Mouse (Mus musculus) adrenal gland, postnatal 10 days (tissue): ENCODE results near the gene Btrc. TPM values are rescaled to one million over a fixed set of nuclear protein-coding genes. Genes with fewer than 3 reads are reported as not detected.
A peak's percentile ranks its signal among the peaks of the same experiment; 100 is the strongest.

Source experiments
- DNase-seq: peaks from one replicate; pipeline ENCODE4 v3.0.0; 2021; ENCODE audit warnings: mixed read lengths
- total RNA-seq, 2 experiments: library from RNA; stranded (reverse); gene quantifications; 2 replicates each; pipeline ENCODE4 v1.2.3; 2021

The Btrc gene
- total RNA-seq, 2 experiments from 2014 or later, result 26.4 to 33.3 TPM

DNA sequence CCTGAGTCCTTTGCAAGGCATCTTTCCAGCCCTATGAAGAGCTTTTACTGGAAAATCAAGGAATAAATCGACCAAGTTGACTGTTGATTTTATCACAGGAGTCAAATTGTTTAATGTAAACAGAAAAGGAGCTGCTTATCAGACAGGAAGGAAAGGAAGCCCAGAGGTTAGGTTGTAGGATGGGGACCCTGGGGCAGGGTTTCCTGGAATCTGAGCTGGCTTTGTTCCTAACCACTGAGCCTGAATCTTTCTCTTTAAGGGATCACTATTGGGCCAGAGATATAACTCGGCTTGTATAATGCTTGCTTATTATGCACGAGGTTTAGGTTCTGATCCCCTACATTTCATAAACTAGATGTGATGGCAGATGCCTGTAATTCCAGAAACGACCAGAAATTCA lies 64.6 kb downstream of the Btrc start:
- no peak for DNase-seq

DNA sequence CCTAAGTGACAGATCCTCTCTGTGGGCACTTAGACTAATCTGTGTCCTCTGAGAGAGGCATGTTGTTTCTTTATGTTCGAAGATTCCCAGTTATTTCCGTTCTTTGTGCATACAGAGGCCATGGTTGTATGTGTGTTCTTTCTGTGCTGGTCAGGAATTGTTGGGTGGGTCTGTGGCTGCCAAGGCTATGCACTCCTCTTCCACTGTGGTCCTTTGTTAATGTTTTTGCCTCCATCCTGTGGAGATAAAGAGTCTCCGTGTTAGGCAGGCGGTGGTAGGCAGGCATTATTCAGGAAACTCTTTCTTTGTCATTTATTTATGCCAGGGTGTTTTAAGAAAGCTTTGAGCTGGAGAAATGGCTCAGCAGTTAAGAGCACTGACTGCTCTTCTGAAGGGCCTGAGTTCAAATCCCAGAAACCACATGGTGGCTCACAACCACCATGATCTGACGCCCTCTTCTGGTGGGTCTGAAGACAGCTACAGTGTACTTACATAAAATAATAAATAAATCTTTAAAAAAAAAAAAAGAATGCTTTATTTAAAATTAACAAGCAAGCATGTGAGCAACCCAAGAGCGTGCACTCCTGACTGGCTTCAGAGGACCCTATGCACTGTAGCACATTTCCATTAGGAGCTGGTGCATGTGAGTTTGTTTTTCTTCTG lies 67.6 kb downstream of the Btrc start:
- no peak for DNase-seq

DNA sequence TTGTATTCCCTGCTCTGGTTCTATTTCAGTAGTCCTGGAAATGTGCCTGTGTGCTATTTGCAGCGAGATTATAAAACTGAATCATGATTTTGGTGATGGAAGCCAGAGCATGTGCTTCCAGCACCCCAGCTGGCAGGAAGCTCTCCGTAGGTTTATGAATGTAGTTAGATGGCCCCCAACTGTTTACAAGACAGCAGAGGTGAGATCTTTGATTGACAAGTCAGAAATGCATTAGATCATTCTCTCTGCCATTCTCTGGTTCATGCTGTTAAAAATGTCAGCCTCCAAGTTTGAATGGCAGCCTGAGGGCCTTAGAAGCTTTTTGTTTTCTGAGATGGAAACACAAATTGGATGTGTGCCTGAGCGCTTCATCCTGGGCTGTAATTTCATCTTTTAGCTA lies 68.8 kb downstream of the Btrc start:
- DNase-seq, result no peak

DNA sequence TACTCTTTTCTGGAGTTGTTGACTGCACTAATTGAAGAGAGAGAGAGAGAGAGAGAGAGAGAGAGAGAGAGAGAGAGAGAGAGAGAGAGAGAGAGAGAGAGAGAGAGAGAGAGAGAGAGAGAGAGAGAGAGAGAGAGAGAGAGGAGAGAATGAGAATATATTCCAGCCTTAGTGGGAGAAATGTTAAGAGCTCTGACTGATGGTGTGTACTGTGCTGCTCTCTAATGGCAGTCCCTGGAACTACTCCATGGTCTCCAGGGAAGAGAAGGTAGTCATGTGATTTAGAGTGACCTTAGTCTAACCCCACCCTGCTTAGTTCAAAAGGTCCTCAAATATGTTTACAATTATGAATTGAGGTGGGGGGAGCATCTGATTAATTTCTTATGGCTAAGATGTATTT lies 72.5 kb downstream of the Btrc start:
- peak; percentile 72 for DNase-seq

DNA sequence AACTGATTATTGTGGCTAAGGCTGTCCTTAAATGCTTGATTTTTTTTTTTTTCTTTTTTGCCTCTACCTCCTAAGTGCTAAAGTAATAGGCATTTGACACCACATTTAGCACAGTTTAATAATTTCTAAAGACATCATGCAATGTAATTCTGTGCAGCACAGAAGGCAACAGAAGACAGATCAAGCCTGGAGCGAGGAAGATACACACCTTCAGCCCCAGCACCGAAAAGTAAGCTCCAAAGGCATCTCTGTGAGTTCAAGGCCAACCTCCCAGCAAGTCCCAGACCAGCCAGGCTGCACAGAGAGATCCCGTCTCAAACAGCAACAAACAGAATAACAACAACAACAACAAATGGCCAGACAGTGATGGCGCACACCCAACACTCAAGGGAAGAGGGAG lies 73.6 kb downstream of the Btrc start:
- no peak for DNase-seq

DNA sequence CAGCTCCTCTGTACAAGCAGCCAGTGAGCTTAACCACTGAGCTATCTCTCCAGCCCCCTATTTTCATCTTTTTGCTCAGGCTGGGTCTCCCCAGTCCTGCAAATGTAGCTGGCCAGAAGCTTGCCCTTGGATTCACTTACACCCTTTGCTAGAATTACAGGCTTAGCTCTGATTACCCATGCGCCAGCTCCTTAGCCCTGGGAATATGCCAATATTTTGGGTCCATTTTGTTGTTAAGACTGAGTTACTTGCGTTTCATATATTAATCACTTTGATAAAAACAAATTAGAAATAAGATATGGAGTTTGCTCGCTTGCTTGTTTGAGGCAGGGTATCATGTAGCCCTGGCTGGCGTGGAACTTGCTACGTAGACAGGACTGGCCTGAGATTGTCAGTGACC lies 74.7 kb downstream of the Btrc start:
- DNase-seq, result no peak

DNA sequence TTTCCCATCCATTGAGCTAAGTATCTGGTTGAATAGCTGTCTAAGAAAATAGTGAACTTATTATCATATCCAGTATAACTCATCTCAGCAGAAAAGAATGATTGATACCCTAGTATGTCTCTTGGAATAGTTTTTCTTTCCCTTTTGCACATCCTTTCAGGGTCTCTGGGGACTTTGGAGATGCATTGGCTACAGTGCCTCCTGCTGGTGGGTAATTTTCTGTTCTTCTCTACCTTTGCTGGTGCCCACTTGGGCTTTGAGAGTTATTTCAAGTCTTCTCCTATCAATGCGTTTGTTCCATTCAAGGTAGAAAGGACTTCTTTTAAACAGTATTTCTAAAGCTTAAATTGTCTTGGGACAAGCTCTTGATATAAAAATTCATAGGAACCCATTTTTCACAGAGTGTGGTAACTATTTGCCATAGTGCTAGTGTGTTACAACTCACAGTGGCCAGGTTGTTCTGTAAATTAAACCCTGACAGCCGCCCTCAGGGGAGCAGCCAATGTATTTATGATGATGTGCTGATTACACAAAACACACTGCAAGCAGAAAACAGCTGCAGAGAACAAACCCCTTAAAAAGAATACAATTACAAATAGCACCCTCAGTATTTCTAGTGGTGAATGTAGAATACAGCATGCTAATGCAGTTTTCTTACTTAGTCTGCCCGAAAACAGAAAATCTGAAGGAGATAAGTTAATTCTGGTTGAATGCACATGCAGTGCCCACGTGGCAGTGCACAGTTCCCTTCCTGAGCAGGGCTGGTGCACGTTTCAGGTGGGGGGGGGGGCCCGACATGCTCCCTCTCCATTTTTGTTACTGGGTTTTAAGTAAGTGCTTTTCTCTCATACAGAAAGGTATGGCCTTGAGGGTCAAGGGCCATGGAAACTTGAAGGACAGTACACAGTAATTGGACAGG lies 75.7 kb downstream of the Btrc start:
- no peak for DNase-seq

DNA sequence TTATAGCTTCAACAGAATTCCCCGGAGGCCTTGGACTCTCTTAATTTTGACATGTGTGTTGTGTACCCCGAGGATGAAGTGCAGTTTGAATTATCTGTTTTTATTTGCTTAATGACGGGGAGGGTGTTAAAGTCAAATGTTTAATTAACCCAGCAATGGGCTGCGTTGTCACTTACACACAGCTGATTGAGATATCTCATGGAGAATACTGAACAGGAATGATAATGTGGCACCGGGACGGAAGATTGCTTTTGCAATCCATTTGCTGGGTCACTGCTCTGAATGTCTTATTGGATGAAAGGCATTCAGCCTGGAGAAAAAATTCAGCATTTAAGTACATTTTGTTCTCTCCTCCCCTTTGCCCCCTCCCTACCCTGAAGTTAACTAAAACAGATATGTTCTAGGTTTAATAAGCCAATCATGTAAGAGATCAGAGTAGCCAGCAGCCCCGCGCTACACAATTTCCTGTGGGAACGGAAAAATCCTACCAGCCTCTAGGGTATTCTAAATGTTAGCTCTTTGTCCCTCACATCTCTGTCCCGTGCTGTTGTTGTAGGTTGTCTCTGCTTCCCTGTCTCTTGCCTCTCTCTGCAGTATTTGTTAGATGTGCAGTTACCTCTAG lies 77.1 kb downstream of the Btrc start:
- no peak for DNase-seq

DNA sequence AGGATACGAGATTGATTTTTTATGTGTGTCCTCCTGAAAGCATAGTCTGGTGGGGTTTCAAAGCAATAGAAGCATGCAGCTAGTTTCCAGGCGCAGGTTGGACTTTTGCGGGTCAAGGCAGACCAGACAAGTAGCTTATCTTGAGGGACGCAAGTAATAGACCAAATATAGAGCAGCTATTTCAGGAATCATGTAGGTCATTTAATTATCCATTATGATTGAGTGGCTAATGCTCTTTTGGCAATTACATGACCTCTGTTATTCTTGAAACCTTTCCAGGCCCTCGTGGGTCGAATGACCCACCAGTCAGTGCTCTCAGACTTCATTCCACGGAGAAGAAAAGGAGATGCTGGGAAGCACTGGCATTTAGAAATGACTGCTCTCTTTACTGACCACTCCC lies 78.2 kb downstream of the Btrc start:
- DNase-seq, result no peak

DNA sequence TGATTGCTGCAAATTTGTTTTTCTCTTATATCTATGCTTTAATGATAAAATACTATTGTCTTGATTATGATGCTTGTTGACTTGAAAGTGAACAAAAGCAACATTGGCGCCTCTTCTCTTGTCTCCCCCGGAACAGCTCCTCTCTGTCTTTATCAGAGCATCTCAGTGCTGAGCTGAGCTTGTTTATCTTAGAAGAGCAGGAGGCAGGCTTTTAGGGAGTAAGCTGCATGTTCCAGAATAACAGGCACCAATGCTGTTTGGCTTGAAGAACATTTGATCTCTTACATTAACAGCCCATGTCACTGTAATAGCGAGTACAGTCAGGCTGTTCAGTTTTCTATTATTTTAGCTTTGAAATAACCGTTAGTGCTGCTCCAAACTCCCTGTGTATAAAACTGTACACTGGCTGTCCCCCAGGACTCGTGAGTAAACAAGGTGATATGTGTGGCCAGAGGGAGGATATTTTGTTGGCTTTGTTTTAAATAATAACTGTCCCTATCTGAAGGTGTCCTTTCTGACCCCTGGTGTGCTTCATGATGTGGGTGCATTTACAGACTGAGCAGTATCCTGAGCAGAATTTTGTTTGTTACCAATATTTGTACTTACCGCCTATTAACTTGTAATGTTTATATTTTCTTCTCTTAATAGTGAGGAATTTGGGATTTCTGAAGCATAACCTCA lies 81.9 kb downstream of the Btrc start:
- no peak for DNase-seq

DNA sequence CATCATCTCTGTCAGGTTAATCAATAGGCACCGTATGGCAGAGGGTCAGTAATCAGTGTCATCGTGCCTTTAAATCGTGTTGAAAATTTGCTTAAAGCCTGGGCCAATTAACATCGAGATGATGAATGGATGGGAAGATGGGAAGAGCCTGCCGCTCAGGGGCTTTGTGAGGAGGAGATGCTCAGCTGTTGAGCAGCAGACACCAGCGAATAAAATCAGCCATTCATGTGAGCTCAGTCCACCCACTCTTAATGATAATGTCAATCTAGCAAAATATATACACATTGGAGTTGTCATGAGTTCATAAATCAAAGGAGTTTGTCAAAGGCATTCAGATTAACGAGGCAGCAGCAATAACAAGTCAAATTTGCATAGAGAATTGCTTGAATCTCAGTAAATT lies 83.1 kb downstream of the Btrc start:
- no peak for DNase-seq

DNA sequence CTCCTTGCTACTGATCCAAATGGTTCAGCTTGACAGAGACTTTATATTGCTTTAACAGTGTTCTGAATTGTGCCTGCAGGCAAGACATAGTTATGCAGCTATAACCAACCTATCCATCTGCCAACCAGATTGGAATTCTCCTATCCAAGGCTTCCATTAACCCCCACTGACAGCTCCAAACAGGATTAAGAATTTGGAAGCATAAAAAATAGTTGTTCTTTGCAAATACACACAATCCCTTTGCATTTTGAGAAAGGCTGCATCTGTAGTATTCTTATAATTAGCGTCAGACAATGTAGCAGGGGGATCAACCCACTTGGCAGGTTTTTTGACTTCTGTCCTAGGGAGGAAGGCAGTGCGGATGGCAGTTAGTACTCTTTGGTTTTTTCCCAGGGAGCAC lies 83.7 kb downstream of the Btrc start:
- DNase-seq, result no peak

DNA sequence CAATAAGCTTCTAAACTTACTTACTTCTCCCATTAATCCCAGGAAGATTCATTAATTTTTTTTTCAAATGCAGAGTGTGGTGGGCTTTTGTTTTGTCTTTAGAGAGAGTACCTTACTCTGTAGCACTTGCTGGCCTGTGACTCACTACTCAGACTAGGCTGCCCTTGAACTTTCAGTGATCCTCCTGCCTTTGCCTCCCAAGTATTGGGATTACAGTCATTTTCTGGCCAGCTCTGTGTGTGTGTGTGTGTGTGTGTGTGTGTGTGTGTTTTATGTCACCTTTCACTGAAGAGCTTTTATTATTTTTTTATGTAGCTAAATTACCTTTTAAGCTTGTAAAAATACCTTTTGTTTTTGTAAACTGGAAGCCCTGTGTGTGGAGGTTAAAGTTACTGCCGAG lies 84.4 kb downstream of the Btrc start:
- DNase-seq, result peak; percentile 68

DNA sequence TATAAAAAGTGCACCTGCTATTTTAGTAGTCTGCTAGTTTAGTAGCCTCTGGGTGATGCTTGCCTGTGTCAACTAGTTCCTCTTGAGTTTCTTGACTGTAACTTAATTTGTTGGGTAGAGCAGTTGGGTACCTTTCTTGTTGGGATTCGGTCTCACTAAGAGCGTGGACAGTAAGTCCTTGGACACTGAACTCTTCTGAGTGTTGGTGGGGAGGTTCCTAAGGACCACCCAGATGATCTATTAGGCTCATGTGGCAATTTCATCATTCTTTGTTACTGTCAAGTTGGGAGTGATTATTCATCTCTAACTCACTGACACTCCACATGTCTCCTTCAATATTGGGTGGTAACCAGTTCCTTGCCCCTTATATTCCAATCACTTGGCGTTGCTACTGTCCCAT lies 90.9 kb downstream of the Btrc start:
- DNase-seq, result no peak

DNA sequence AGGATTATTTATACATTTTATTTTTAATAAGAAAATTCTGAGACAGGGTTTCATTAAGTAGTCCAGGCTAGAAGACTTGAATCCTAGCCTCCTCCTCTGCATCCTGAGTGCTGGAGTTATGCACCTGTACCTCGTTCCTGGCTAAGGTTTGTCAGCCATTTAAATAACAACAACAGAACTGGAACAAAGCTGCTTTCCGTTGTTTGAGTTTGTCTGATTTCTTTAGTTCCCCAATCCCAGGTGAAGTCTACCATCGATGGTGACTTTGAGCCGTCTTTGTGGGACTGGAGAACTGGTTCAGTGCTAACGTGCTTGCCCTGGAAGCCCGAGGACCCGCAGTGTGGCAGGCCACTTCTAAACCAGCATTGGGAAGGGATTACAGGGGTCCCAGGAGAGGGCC lies 93.4 kb downstream of the Btrc start:
- no peak for DNase-seq

DNA sequence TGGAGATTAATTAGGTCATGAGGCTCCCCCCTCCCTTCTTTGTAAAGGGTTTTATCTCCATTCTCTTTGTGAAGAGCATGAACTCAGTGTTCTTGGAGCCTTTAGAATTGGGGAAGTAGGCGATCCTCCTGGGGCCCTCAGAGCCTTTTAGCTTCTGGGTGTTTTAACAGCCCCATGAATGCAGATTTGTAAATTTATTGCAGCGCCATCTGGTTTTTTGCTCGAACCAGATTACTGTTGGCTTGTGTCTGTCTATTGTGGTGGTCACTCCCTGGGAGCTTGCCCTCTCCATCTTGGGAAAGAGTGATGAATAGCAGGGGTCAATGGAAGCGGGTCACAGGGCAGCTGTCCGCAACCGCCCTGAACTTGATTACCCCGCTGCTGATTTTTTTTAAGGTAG lies 95.2 kb downstream of the Btrc start:
- DNase-seq, result no peak

DNA sequence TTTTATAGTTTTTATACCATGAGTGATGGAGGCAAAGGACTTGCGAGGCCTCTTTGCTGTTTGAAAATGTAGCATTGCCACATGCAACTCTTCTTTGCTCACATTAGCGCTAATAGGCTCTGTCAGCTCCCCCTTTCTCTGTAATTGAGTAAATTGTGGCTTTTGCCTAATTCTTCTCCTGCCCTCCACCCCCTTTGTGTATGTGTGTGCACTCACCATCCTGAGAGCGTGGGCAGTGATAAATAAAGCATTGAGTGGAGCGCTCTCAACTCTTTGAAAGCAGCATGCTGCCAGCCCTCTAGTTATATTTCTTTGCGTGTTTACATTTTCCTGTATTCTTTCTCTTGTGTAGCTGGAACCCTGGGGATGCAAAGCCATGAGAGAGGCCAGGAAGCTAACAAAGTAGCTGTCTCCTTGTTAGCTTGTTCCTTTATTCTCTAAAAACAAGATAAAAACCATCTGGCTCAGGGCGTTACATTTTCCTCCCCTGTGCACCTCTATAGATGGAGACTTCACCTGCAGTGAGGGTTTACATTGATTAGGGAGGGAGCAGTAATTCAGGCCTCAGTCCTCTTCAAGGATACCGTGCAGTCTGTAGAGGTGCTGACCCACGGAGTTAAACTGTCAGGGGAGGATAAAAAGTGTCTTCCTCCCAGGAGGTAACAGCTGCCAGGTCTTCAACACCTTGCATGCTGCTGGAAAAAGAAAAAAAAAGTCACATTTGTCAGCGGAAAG lies 96.6 kb downstream of the Btrc start:
- DNase-seq, result no peak

DNA sequence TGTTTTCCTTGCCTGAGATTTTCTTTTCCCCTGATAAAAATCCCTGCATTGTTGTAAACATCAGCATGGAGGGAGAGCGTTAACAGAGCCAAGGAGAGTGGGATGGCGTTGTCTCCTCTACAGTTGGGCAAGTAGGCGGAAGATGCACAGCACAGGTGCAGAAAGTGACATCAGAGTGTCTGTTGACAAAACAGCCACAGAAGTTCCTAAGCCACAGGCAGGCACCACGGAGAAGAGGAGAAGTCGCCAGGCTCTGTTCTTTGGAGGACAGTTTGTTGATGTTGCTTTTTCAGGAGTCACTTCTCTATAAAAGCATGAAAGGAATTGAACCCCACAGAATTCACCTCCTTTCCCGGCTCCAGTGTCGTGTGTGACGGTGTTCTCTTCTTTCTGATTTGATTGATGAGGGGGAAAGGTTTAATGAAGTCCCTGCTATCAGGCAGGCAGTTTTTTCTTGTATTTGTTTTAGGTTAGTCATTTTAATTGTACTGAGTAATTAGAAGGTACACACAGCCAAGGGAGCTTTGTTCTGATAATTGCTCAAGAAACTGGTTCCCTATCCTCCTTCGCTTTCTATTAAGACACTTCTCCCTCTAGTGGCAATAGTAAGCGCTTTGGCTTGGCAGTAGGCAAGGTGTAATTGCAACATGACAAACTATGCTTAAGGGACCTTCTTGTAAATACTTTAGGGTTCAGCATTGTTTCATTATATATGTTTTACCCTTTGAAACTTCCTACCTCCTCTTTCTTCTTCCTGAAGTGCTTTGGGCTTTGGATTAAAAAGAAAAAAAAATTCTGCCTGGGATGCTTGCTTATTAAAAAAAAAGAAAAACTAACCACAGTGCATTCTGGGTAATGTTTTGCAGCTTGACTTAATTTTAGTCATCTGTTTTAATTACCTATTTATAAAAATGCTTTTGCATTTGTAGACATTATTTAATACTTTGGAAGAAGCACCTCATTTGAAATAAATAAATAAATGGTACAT lies 97.5 kb downstream of the Btrc start:
- DNase-seq, result no peak

DNA sequence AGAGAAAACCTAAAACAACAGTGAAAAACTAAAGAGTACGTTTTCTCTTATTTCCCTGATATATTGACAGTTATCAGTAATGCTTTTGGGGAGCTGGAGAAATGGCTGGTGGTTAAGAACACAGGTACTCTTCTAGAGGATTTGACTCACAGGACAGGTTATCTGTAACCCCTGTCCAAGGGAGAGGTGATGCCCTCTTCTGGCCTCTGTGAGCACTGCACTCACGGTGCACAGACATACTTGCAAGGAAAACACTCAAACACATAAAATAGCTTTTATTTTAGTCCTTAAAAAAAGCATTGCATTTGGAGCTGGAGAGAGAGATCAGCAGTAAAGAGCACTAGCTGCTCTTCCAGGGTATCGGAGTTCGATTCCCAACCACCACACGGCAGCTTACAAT lies 106.2 kb downstream of the Btrc start:
- no peak for DNase-seq

DNA sequence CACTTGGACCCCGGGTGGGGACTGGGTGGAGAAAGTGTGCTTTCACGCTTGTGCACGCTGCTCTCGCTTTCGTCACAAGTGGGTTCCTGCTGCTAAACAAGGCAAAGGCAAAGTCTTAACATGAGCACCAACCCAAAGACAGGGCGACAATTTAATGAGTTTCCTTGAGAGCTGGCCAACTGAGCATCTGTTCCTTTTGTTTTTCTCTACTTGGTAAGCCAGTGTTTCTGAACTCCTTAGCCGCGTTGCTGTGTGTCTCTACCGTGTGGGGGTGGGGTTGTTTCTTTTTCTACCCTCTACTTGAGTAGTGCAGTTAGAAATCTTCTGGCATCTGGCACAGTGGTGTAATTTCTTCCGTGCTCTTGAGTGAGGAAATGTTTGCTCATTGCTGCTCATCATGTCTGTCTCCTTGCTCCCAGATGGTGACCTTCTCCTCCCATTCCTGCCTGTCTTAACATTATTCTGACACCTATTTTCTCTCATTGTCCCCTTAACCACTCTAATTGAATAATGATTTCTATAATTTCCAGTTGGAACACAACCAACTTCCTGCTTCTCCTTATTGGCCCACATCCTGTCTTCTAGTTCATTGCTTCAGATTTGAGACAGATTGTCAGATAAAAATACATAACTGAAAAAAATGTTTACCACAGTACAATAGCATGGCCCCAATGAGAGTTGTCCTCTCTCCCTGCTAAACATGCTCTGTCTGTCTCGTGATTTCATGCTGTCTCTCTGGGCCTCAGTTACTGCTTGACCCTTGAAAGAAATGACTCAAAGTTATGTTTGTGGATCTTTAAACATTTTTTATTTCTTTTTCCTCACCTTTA lies 109.4 kb downstream of the Btrc start:
- DNase-seq, result no peak
